Mouse (Mus musculus) liver (tissue): Measurements from ENCODE around the gene Gpr39.

Source experiments
- DNase-seq: peaks from one replicate; pipeline ENCODE4 v3.0.0-alpha.2; 2020; ENCODE audit warnings: mixed read lengths

Gpr39 gene

GRCm38 (mm10) chr1:125701101-125701590 lies 24.4 kb downstream of the Gpr39 start:
- no peak for DNase-seq

GRCm38 (mm10) chr1:125701773-125702172 lies 25.0 kb downstream of the Gpr39 start:
- DNase-seq: no peak

GRCm38 (mm10) chr1:125702326-125702725 lies 25.5 kb downstream of the Gpr39 start:
- DNase-seq: no peak

GRCm38 (mm10) chr1:125705412-125705811 lies 28.6 kb downstream of the Gpr39 start:
- DNase-seq: no peak

GRCm38 (mm10) chr1:125715286-125715685 lies 38.5 kb downstream of the Gpr39 start:
- DNase-seq: no peak

- DNase-seq: no peak
These were observed 39.4 kb downstream of the Gpr39 start for GRCm38 (mm10) chr1:125716241-125716640.

- no peak for DNase-seq
These were observed 41.1 kb downstream of the Gpr39 start for GRCm38 (mm10) chr1:125717906-125718305.

GRCm38 (mm10) chr1:125719127-125719526 lies 42.3 kb downstream of the Gpr39 start:
- DNase-seq: no peak

GRCm38 (mm10) chr1:125721104-125721758 lies 44.4 kb downstream of the Gpr39 start:
- no peak for DNase-seq

- DNase-seq: no peak
These were observed 47.5 kb downstream of the Gpr39 start for GRCm38 (mm10) chr1:125724304-125724703.

GRCm38 (mm10) chr1:125729025-125729565 lies 52.3 kb downstream of the Gpr39 start:
- DNase-seq: no peak

GRCm38 (mm10) chr1:125729731-125730536 lies 53.1 kb downstream of the Gpr39 start:
- no peak for DNase-seq

GRCm38 (mm10) chr1:125730537-125730880 lies 53.7 kb downstream of the Gpr39 start:
- DNase-seq: no peak

- DNase-seq: no peak
These were observed 55.1 kb downstream of the Gpr39 start for GRCm38 (mm10) chr1:125731854-125732253.

- DNase-seq: no peak
These were observed 68.0 kb downstream of the Gpr39 start for GRCm38 (mm10) chr1:125744766-125745165.

- no peak for DNase-seq
These were observed 78.7 kb downstream of the Gpr39 start for GRCm38 (mm10) chr1:125755335-125755996.

- DNase-seq: peak; percentile 23
These were observed 83.3 kb downstream of the Gpr39 start for GRCm38 (mm10) chr1:125759972-125760695.

- DNase-seq: no peak
These were observed 83.9 kb downstream of the Gpr39 start for GRCm38 (mm10) chr1:125760696-125761025.

GRCm38 (mm10) chr1:125762076-125762475 lies 85.3 kb downstream of the Gpr39 start:
- DNase-seq: no peak

GRCm38 (mm10) chr1:125789804-125790203 lies 113.0 kb downstream of the Gpr39 start:
- DNase-seq: peak; percentile 53

- no peak for DNase-seq
These were observed 123.7 kb downstream of the Gpr39 start for GRCm38 (mm10) chr1:125800506-125800905.

GRCm38 (mm10) chr1:125808426-125808825 lies 131.6 kb downstream of the Gpr39 start:
- no peak for DNase-seq
